Mouse (Mus musculus): ENCODE results near the gene Aaed1.

DNA sequence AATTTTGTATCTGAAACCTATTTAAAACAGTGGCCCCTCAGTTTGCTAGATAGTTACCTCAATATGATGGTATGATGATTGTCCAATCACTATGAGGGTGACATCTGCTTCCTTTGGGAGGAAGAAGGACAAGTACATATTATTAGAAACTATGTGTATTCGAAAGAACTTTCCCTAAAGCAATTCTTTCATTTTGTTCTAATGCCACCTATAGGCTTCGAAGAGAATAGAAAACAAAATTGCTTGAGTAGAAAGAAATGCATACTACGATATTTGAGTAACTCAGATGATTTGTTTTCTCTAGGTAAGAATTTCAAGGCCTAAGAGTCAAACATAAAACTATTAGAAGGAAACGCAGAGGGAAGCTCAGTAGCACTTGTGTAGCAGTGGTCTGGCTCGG is 3.5 kb downstream of the Aaed1 start:
- TF ChIP-seq CTCF (IDR thresholded peaks at IDR 0.05; ENCODE audit: borderline replicate concordance, insufficient read depth, low read length) (no peak), POLR2A (IDR thresholded peaks at IDR 0.05; ENCODE audit: low read depth, low read length) (no peak)
